In the genomic region with DNA sequence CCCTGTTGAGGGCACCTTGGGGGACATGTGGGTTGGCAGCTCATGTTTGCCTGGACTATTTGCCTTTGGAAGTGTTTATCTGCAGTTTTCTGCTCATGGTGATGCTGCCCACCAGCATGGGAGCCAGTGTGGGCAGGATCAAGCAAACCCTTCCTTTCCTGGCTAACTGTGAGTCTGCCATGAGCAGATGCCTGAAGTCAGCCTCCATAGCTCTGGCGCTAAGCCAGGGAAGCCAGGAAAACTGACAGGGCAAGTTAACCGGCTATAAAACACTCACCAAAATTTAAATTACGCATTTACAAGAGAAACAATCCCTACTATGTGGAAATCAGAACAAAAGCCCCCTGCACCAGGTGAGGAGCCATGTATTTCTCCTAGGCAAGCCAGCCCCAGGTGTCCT, we compare ENCODE assay signal across 14 mouse cellular contexts. TPM values are rescaled to one million over a fixed set of nuclear protein-coding genes. Genes with fewer than 3 reads are reported as not detected.
DNase-seq lines count a peak whose midpoint lies in the region; ATAC-seq lines count a peak whose summit lies in the region.
"Had no signal": no experiment of that assay in that cellular context is flagged by ENCODE, and none has a peak within 500 bp of the region (broad histone marks: within the 10 kb centered on the region; RNA-seq: fewer than 3 reads in every experiment).

No protein-coding gene starts in this region.

- peak; percentile 54 to 69 for DNase-seq in cerebellum, postnatal 25 days
- DNase-seq in cerebellum, adult 11 months: no peak
- DNase-seq in kidney, postnatal 4 days: peak; percentile 34 to 45
- no peak for DNase-seq in kidney, adult 9 months
- peak; percentile 63 for DNase-seq in MN1 (ENCODE audit: low spot score)
- no peak for DNase-seq in urinary bladder, postnatal 25 days (ENCODE audit: low spot score)
- DNase-seq in liver, embryonic 11.5 days (ENCODE audit: low spot score): no peak
- DNase-seq: adrenal gland, adult 2 months; forebrain, postnatal 0 days; kidney, postnatal 14 days; liver, embryonic 13.5 days; lung, postnatal 10 days had no signal

- H3K4me1 ChIP-seq in intestine, embryonic 15.5 days (replicated peaks): no peaks in the 10 kb centered on the region
- H3K4me1 ChIP-seq in liver, embryonic 11.5 days (replicated peaks; ENCODE audit: control insufficient read depth, insufficient read depth, low read length): no peaks in the 10 kb centered on the region
- H3K4me1 ChIP-seq: liver, embryonic 13.5 days had no signal

- H3K9ac ChIP-seq in intestine, embryonic 15.5 days: no peak overlapping the region
- H3K9ac ChIP-seq in liver, embryonic 11.5 days (ENCODE audit: low read depth, low read length): no peak overlapping the region
- H3K9ac ChIP-seq: forebrain, postnatal 0 days; liver, embryonic 13.5 days; midbrain, embryonic 13.5 days had no signal

- no peaks in the 10 kb centered on the region for H3K36me3 ChIP-seq in intestine, embryonic 15.5 days
- H3K36me3 ChIP-seq in liver, embryonic 11.5 days (ENCODE audit: control insufficient read depth, insufficient read depth, low read length): no peaks in the 10 kb centered on the region
- H3K36me3 ChIP-seq: liver, embryonic 13.5 days had no signal

- no peak for ATAC-seq in intestine, embryonic 15.5 days
- no peak for ATAC-seq in liver, embryonic 11.5 days (replicated peaks; ENCODE audit: low FRiP score)
- ATAC-seq: forebrain, postnatal 0 days; midbrain, embryonic 13.5 days had no signal

- 44% methylated on average over 3 of the region's 3 CpGs for WGBS in intestine, embryonic 15.5 days
- WGBS in liver, embryonic 11.5 days: 60% methylated on average over 3 of the region's 3 CpGs

- H3K4me2 ChIP-seq in intestine, embryonic 15.5 days (replicated peaks): no peak overlapping the region
- H3K4me2 ChIP-seq in liver, embryonic 11.5 days: no peak overlapping the region
- H3K4me2 ChIP-seq: liver, embryonic 13.5 days; midbrain, embryonic 13.5 days had no signal

- no peaks in the 10 kb centered on the region for H3K9me3 ChIP-seq in intestine, embryonic 15.5 days
- no peaks in the 10 kb centered on the region for H3K9me3 ChIP-seq in liver, embryonic 11.5 days (ENCODE audit: control insufficient read depth, low read length)
- H3K9me3 ChIP-seq: liver, embryonic 13.5 days; midbrain, embryonic 13.5 days had no signal

- no peaks in the 10 kb centered on the region for H3K27me3 ChIP-seq in intestine, embryonic 15.5 days (replicated peaks)
- H3K27me3 ChIP-seq in liver, embryonic 11.5 days (replicated peaks; ENCODE audit: control insufficient read depth, insufficient read depth, low read length): no peaks in the 10 kb centered on the region
- H3K27me3 ChIP-seq: liver, embryonic 13.5 days; midbrain, embryonic 13.5 days had no signal

- peak overlapping the region; percentile 2 for H3K27ac ChIP-seq in intestine, embryonic 15.5 days
- no peak overlapping the region for H3K27ac ChIP-seq in liver, embryonic 11.5 days (ENCODE audit: low read depth, low read length)
- H3K27ac ChIP-seq: liver, embryonic 13.5 days; midbrain, embryonic 13.5 days had no signal

- no peak overlapping the region for H3K4me3 ChIP-seq in intestine, embryonic 15.5 days (replicated peaks)
- no peak overlapping the region for H3K4me3 ChIP-seq in liver, embryonic 11.5 days (ENCODE audit: low read depth, low read length)
- H3K4me3 ChIP-seq: liver, embryonic 13.5 days; midbrain, embryonic 13.5 days had no signal

RNA-seq across cellular contexts. Expression of gene Faap20, which starts 25.2 kb away (rescaled TPM):
- 64.1 and 74.9 TPM in 2 replicates for polyA plus RNA-seq in intestine, embryonic 15.5 days (2015; fragmentation: Nextera tagmentation; extraction: Ambion mirVana)
- polyA plus RNA-seq in liver, embryonic 11.5 days (2014; fragmentation: Nextera tagmentation; extraction: Ambion mirVana): 50.1 and 55.0 TPM in 2 replicates

RNA-seq across cellular contexts. Expression of gene Ski, which starts 52.5 kb away (rescaled TPM):
- polyA plus RNA-seq in intestine, embryonic 15.5 days (2015; fragmentation: Nextera tagmentation; extraction: Ambion mirVana): 13.3 and 13.8 TPM in 2 replicates
- 8.2 and 9.8 TPM in 2 replicates for polyA plus RNA-seq in liver, embryonic 11.5 days (2014; fragmentation: Nextera tagmentation; extraction: Ambion mirVana)

Comparison
In these comparisons a context has a peak if more than half of its experiments do, and no peak if none do; other contexts are left out.
1. DNase-seq: peak in cerebellum, postnatal 25 days (2 of 2), kidney, postnatal 4 days (2 of 2) and MN1 (single experiment); none in cerebellum, adult 11 months (single experiment), kidney, adult 9 months (single experiment), urinary bladder, postnatal 25 days (single experiment) and liver, embryonic 11.5 days (single experiment).